Mouse (Mus musculus): ENCODE measurements around the gene Gm5089.

- TF ChIP-seq CTCF (IDR thresholded peaks at IDR 0.05): no peak
- TF ChIP-seq EP300 (IDR thresholded peaks at IDR 0.05): no peak
These were observed 44.9 kb downstream of the Gm5089 start for GRCm38 (mm10) chr14:122405897-122406540.

Measured in lung, postnatal 0 days (tissue).